Mouse (Mus musculus) mouse trophoblast stem cell (cell line): ENCODE measurements around the gene Olfr810.

ENCODE experiments used
- in situ Hi-C, 2 experiments: fragments of 300-500 bp; cut with MseI, MboI; formaldehyde crosslinking; loops; 2 replicates in 1 of 2; 3 replicates in 1 of 2; pipeline ENCODE4 v1.15.1; 2025

The Olfr810 gene

DNA sequence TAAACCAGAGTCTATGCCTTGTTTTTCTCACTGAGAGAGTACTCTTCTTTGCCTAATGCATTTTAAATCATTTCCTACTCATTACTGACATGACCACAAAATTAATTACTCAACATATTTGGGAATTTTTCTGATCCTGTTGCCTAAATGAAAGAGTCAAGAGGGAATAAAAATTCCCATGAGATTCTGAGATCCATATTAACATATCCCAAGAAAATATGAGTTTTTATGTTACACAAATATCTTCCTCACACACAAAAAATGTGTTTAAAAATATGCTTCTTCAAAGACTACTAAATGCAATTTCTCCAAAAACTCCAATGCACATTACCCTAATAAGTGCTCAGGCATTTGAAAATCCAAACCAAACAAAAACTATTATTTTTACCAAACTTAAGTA, at the start of gene Olfr810:
Gene Olfr810 (minus strand): TSS at position 101 of the 400 bp plus-strand sequence.
- in situ Hi-C loops = no loop called here

DNA sequence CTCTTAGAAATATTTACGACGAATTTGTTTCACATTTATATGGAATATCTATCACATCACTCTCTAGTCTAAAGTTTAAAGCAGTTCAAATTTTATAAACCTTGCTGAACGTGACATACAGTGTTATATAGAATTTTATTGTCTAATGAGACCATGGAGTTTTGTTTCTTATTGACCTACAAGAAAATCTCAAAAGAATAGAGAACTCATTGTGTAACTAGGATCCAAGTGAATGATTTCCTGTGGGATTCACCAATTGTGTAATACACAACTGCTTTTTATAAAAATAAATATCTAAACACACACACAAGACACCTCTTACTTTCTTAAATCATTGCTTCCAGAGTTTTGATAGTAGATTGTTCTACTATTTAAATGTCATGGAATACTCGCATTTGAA, 9.6 kb upstream of the Olfr810 start, which contains the start of gene Olfr811:
Gene Olfr811 (minus strand): TSS at position 101 of the 400 bp plus-strand sequence.
- in situ Hi-C loops = no loop called here

DNA sequence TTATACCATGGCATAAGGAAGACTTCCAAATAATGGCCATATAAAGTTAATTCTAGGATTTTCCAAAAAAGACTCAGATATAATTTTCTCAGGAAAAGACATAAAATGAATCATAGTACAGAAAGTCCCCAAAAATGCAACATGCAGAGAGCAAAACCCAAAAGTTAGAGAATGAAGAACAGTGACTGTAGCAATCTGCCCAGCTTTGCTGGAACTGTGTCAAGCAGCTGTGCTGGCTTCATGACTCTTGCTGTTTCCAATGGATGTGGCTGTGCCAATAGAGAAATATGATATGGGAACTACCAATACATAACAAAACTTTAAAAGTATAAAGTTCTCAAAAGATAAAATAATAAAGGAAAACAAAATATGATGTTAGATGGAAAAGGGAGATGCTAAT, 16.6 kb downstream of the Olfr810 start:
- in situ Hi-C loops = no loop called here

DNA sequence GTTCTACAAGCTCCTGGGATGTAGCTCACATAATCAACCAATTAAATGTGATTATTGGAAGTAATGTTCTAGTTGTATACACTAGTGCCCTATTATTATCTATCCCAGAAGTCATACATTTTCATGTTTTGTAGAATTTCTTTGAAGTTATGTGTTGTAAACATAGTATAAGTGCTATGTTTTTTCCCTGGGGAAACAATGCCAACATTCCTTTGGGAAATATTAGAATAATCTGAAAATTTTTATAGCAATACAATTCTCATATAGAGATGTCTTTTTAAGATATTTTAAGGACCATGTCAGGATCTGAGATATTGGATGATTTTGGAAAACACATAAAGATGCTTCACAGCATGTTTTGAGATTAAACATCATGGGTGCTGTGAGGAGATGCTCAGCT, 20.4 kb downstream of the Olfr810 start, which contains the start of gene Olfr809:
Gene Olfr809 (plus strand): TSS at position 301 of the 400 bp plus-strand sequence.
- in situ Hi-C loops = no loop called here

DNA sequence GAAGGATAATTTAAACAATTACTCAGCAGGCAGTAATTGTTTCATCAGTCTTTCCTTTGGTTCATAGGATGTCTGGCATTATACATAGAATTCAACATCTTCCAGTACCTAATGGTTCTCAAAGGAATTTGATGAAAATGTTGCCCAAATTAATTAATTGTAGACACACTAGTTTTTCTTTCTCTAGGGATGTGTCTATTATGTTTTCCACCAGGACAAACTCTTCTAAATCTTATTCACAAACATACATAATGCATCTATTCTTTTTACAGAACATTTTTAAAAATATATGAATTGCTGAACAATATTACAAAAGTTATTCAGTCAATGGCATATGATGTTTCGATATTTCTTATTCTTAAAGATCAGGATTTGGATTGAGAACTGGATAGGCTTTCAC, 29.5 kb downstream of the Olfr810 start, which contains the start of gene Olfr808:
Gene Olfr808 (plus strand): TSS at position 301 of the 400 bp plus-strand sequence.
- in situ Hi-C loops = no loop called here

DNA sequence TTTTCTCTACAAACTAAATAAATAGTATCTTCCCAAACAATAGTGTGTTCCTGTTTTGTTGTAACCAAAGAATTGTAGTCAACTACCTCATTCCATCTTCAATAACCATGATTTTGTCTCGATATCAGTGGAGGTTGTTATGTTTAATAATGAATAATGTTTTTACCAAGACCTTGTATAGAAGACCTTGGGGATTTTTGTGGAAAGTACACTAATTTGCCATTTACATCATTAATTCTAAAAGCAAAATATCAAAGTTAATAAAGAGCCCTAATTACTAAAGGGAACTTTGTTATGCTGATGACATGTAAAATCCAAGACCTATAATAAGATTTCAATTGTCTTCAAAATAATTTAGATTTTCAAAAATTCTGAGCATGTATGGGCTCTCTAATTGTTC, 37.0 kb downstream of the Olfr810 start, which contains the start of gene Olfr807:
Gene Olfr807 (minus strand): TSS at position 101 of the 400 bp plus-strand sequence.
- in situ Hi-C loops = no loop called here

DNA sequence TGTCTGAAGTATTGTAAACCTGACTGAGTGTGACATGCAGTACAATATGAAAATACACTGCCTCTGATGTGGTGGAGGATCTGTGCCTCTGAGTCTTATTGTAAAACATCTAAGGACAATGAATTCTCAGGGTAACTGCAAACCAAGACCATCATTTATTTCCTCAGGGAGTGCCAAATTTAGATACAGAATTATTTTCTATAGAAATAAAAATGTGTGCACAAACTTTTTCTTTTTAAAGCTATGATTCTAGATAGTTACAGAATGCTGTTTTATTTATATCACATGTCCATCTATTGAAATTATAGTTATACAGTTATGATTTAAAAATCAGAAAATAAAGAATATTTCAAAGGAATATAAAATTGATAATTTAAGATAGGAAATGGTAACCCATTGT, 52.9 kb downstream of the Olfr810 start, which contains the start of gene Olfr806:
Gene Olfr806 (minus strand): TSS at position 101 of the 400 bp plus-strand sequence.
- in situ Hi-C loops = no loop called here
